Mouse (Mus musculus): ENCODE data around the gene Itm2c. TPM values are rescaled to one million over a fixed set of nuclear protein-coding genes. Genes with fewer than 3 reads are reported as not detected.

Gene Itm2c
- polyA plus RNA-seq, 1 experiment from 2014 or later = 137 TPM

GRCm38 (mm10) chr1:85921725-85922124 is 27.6 kb downstream of the Itm2c start:
- Histone ChIP-seq H3K36me3 (ENCODE audit: control insufficient read depth, insufficient read depth, low read length) (no peaks in the 10 kb centered on the region), H3K27ac (ENCODE audit: low read length) (no peak overlapping the region), H3K4me2 (replicated peaks; ENCODE audit: low read depth, low read length) (no peak overlapping the region), H3K27me3 (ENCODE audit: control insufficient read depth, insufficient read depth, low read length) (no peaks in the 10 kb centered on the region), H3K4me1 (ENCODE audit: control insufficient read depth, insufficient read depth, low read length) (no peaks in the 10 kb centered on the region), H3K9me3 (ENCODE audit: control insufficient read depth, low read depth, low read length) (no peaks in the 10 kb centered on the region), H3K4me3 (ENCODE audit: low read depth, low read length) (no peak overlapping the region), H3K9ac (replicated peaks; ENCODE audit: low read depth, low read length) (no peak overlapping the region)
- WGBS = 84% methylated on average over 7 of the region's 7 CpGs
- no peak for ATAC-seq (ENCODE audit: insufficient number of reproducible peaks, insufficient read depth, low FRiP score, low read depth)

GRCm38 (mm10) chr1:85922127-85922864 is 28.2 kb downstream of the Itm2c start:
- 67% methylated on average over 7 of the region's 7 CpGs for WGBS
- Histone ChIP-seq H3K27ac (ENCODE audit: low read length) (no peak overlapping the region), H3K27me3 (ENCODE audit: control insufficient read depth, insufficient read depth, low read length) (no peaks in the 10 kb centered on the region), H3K9ac (replicated peaks; ENCODE audit: low read depth, low read length) (no peak overlapping the region), H3K4me2 (replicated peaks; ENCODE audit: low read depth, low read length) (no peak overlapping the region), H3K9me3 (ENCODE audit: control insufficient read depth, low read depth, low read length) (no peaks in the 10 kb centered on the region), H3K4me1 (ENCODE audit: control insufficient read depth, insufficient read depth, low read length) (no peaks in the 10 kb centered on the region), H3K36me3 (ENCODE audit: control insufficient read depth, insufficient read depth, low read length) (no peaks in the 10 kb centered on the region), H3K4me3 (ENCODE audit: low read depth, low read length) (no peak overlapping the region)
- no peak for ATAC-seq (ENCODE audit: insufficient number of reproducible peaks, insufficient read depth, low FRiP score, low read depth)

DNA sequence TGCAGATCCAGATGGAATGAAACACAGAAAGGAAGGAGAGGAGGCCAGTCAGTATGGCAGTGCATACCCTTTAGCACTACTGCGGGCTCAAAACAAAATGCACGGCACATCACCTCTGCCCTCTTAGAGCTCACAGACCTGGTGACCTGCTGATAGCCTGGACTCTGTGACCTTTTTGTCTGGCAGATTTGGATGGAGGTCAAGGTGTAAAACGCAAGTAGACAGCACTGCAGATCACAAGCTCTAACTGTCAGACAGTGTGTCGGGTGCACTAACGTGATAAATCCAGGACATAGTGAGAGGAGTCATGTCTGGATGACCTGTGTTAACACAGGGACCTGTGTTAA is 28.8 kb downstream of the Itm2c start:
- 52% methylated on average over 5 of the region's 5 CpGs for WGBS
- no peaks in the 10 kb centered on the region for H3K9me3 ChIP-seq (ENCODE audit: control insufficient read depth, low read depth, low read length)
- no peak overlapping the region for H3K9ac ChIP-seq (replicated peaks; ENCODE audit: low read depth, low read length)
- no peak overlapping the region for H3K4me3 ChIP-seq (ENCODE audit: low read depth, low read length)
- ATAC-seq (ENCODE audit: insufficient number of reproducible peaks, insufficient read depth, low FRiP score, low read depth) = no peak
- H3K4me1 ChIP-seq (ENCODE audit: control insufficient read depth, insufficient read depth, low read length) = peaks cover 2% of the 10 kb centered on the region; the same call in 1 of the 2 replicates
- no peak overlapping the region for H3K4me2 ChIP-seq (replicated peaks; ENCODE audit: low read depth, low read length)
- H3K27me3 ChIP-seq (ENCODE audit: control insufficient read depth, insufficient read depth, low read length) = no peaks in the 10 kb centered on the region
- no peak overlapping the region for H3K27ac ChIP-seq (ENCODE audit: low read length)
- no peaks in the 10 kb centered on the region for H3K36me3 ChIP-seq (ENCODE audit: control insufficient read depth, insufficient read depth, low read length)

DNA sequence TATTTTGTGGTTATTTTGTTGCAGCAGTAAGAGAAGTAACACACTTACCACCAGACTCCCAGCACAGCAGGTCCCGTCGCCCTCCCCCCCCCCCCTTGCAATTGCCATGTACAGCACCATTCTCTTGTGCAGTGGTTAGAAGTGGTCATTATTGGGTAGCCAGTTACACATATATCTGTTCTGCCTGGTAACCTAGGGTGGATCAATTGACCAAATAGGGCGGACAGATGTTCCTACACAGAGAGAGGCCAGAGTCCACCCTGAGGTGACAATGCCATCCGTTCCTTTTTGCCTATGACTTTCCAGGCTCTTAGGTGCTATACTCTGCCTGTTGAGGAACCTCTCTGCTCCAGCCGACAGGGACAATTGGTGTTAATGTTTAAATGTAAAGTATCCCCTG is 31.1 kb downstream of the Itm2c start:
- H3K4me2 ChIP-seq (replicated peaks; ENCODE audit: low read depth, low read length) = no peak overlapping the region
- no peak for ATAC-seq (ENCODE audit: insufficient number of reproducible peaks, insufficient read depth, low FRiP score, low read depth)
- H3K9me3 ChIP-seq (ENCODE audit: control insufficient read depth, low read depth, low read length) = no peaks in the 10 kb centered on the region
- H3K27me3 ChIP-seq (ENCODE audit: control insufficient read depth, insufficient read depth, low read length) = no peaks in the 10 kb centered on the region
- H3K9ac ChIP-seq (replicated peaks; ENCODE audit: low read depth, low read length) = no peak overlapping the region
- 80% methylated on average over 5 of the region's 5 CpGs for WGBS
- peaks cover 10% of the 10 kb centered on the region; the same call in 1 of the 2 replicates for H3K4me1 ChIP-seq (ENCODE audit: control insufficient read depth, insufficient read depth, low read length)
- H3K36me3 ChIP-seq (ENCODE audit: control insufficient read depth, insufficient read depth, low read length) = no peaks in the 10 kb centered on the region
- no peak overlapping the region for H3K27ac ChIP-seq (ENCODE audit: low read length)
- no peak overlapping the region for H3K4me3 ChIP-seq (ENCODE audit: low read depth, low read length)

- Histone ChIP-seq H3K27me3 (ENCODE audit: control insufficient read depth, insufficient read depth, low read length) (no peaks in the 10 kb centered on the region), H3K4me1 (ENCODE audit: control insufficient read depth, insufficient read depth, low read length) (peaks cover 17% of the 10 kb centered on the region), H3K4me3 (ENCODE audit: low read depth, low read length) (no peak within 1 kb of the TSS), H3K4me2 (replicated peaks; ENCODE audit: low read depth, low read length) (no peak within 1 kb of the TSS), H3K27ac (ENCODE audit: low read length) (no peak within 1 kb of the TSS), H3K9ac (replicated peaks; ENCODE audit: low read depth, low read length) (no peak within 1 kb of the TSS), H3K9me3 (ENCODE audit: control insufficient read depth, low read depth, low read length) (no peaks in the 10 kb centered on the region), H3K36me3 (ENCODE audit: control insufficient read depth, insufficient read depth, low read length) (no peaks in the 10 kb centered on the region)
- 68% methylated on average over 4 of the region's 4 CpGs for WGBS
- peak; percentile 58; the same call in 1 of the 2 replicates for ATAC-seq (ENCODE audit: insufficient number of reproducible peaks, insufficient read depth, low FRiP score, low read depth)
Observed at GRCm38 (mm10) chr1:85928057-85928687, 34.1 kb downstream of the Itm2c start, which contains the start of gene 4933407L21Rik. TSS of gene 4933407L21Rik (plus strand) at chr1:85928483.

DNA sequence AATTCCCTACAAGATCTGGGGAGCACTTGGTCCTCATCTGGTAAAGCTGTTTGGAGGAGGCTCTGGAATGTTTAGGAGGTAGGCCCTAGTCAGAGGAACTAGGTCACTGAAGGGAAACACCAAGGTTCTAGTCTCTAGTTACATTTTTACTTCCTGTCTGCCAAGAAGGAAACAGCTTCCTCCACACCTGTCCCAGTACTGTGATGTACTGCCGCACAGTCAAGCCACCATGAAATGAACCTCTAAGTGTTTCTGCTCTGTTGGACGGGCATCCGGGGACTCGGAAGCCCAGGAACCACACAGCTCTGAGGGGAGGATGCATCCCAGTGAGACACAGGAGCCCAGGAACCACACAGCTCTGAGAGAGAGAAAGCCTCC is 34.6 kb downstream of the Itm2c start:
- Histone ChIP-seq H3K4me2 (replicated peaks; ENCODE audit: low read depth, low read length) (no peak overlapping the region), H3K27me3 (ENCODE audit: control insufficient read depth, insufficient read depth, low read length) (no peaks in the 10 kb centered on the region), H3K27ac (ENCODE audit: low read length) (no peak overlapping the region), H3K9ac (replicated peaks; ENCODE audit: low read depth, low read length) (no peak overlapping the region), H3K9me3 (ENCODE audit: control insufficient read depth, low read depth, low read length) (no peaks in the 10 kb centered on the region), H3K4me3 (ENCODE audit: low read depth, low read length) (no peak overlapping the region), H3K36me3 (ENCODE audit: control insufficient read depth, insufficient read depth, low read length) (no peaks in the 10 kb centered on the region), H3K4me1 (ENCODE audit: control insufficient read depth, insufficient read depth, low read length) (peaks cover 23% of the 10 kb centered on the region)
- no peak for ATAC-seq (ENCODE audit: insufficient number of reproducible peaks, insufficient read depth, low FRiP score, low read depth)
- WGBS = 72% methylated on average over 4 of the region's 4 CpGs

GRCm38 (mm10) chr1:85929406-85929805 is 35.3 kb downstream of the Itm2c start:
- Histone ChIP-seq H3K4me1 (ENCODE audit: control insufficient read depth, insufficient read depth, low read length) (peaks cover 23% of the 10 kb centered on the region), H3K9ac (replicated peaks; ENCODE audit: low read depth, low read length) (no peak overlapping the region), H3K27me3 (ENCODE audit: control insufficient read depth, insufficient read depth, low read length) (no peaks in the 10 kb centered on the region), H3K4me3 (ENCODE audit: low read depth, low read length) (no peak overlapping the region), H3K36me3 (ENCODE audit: control insufficient read depth, insufficient read depth, low read length) (no peaks in the 10 kb centered on the region), H3K27ac (ENCODE audit: low read length) (no peak overlapping the region), H3K4me2 (replicated peaks; ENCODE audit: low read depth, low read length) (no peak overlapping the region), H3K9me3 (ENCODE audit: control insufficient read depth, low read depth, low read length) (no peaks in the 10 kb centered on the region)
- ATAC-seq (ENCODE audit: insufficient number of reproducible peaks, insufficient read depth, low FRiP score, low read depth) = no peak
- WGBS = 79% methylated on average over 6 of the region's 6 CpGs

DNA sequence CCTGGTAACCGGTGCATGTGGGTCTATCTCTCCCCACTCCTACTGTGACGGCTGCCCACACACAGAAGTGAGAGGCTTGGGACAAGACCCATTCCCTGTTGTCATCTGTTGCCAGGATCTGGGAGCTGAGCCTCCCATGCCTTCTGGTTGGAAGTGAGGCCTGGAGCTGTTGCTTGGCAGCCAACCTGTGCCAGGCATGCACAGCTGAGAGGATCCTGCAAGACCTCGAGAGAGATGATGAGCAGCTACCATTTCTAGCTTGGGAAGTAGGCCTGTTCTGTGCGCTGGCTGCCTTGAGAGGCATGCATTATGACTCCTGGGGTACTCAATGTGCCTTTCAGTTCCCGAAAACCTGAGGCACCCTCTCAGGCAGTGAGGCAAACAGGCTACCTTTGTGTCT is 37.1 kb downstream of the Itm2c start:
- ATAC-seq (ENCODE audit: insufficient number of reproducible peaks, insufficient read depth, low FRiP score, low read depth) = no peak
- no peaks in the 10 kb centered on the region for H3K9me3 ChIP-seq (ENCODE audit: control insufficient read depth, low read depth, low read length)
- WGBS = 84% methylated on average over 5 of the region's 5 CpGs

More for the DNA sequence above, 37.1 kb downstream of the Itm2c start:
- no peak overlapping the region for H3K4me3 ChIP-seq (ENCODE audit: low read depth, low read length)
- no peak overlapping the region for H3K9ac ChIP-seq (replicated peaks; ENCODE audit: low read depth, low read length)
- no peak overlapping the region for H3K27ac ChIP-seq (ENCODE audit: low read length)
- H3K4me2 ChIP-seq (replicated peaks; ENCODE audit: low read depth, low read length) = no peak overlapping the region
- no peaks in the 10 kb centered on the region for H3K36me3 ChIP-seq (ENCODE audit: control insufficient read depth, insufficient read depth, low read length)
- H3K4me1 ChIP-seq (ENCODE audit: control insufficient read depth, insufficient read depth, low read length) = peaks cover 23% of the 10 kb centered on the region
- H3K27me3 ChIP-seq (ENCODE audit: control insufficient read depth, insufficient read depth, low read length) = no peaks in the 10 kb centered on the region
